Mouse (Mus musculus) CH12.LX (cell line): ENCODE results near the gene Sowaha.
A peak's percentile ranks its signal among the peaks of the same experiment; 100 is the strongest.

Source experiments
- CTCF ChIP-seq, 2 experiments: IDR thresholded peaks in 1 of 2; conservative IDR thresholded peaks in 1 of 2; 2 replicates each; pipeline ENCODE4 v1.5.1; 2011 to 2012; ENCODE audit warnings: low read depth in 2 of 2, low read length in 2 of 2, improper control_type of control experiment in 1 of 2, inconsistent platforms in 1 of 2, mild to moderate bottlenecking in 1 of 2, moderate library complexity in 1 of 2
- KAT2A ChIP-seq: IDR thresholded peaks from 2 replicates; pipeline ENCODE4 v1.6.1; 2012; ENCODE audit warnings: low read length, improper control_type of control experiment, inconsistent platforms; ENCODE audit not compliant: insufficient replicate concordance
- NRF1 ChIP-seq: IDR thresholded peaks from 2 replicates; pipeline ENCODE4 v1.6.1; 2014; ENCODE audit warnings: low read depth, mild to moderate bottlenecking, inconsistent platforms, low read length, improper control_type of control experiment, moderate library complexity
- POLR2A ChIP-seq: IDR thresholded peaks from 2 replicates; pipeline ENCODE4 v1.6.1; 2011; ENCODE audit warnings: low read depth, mild to moderate bottlenecking, improper control_type of control experiment, low read length
- SIN3A ChIP-seq: IDR thresholded peaks from 2 replicates; pipeline ENCODE4 v1.6.1; 2012; ENCODE audit warnings: low read length, improper control_type of control experiment, inconsistent platforms

DNA sequence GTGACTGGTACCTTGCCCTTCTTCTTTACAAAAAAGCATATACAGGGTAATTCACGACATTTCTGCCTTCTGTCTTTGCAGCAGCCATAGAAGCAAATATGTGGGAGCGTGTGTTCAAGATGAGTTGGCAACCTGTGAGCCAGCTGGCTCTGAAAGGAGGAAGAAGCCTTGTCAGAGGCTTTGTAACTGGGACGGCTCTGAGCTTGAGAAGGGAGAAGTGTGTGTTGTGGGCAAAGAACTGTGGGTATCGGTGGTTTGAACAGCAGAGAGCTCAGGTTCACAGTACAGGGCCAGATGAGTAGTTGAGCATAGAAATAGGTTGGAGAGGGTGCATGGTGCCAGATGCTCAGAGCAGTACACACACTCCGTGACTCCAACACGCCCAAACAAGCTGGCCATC, 16.9 kb upstream of the Sowaha start:
- TF ChIP-seq CTCF (conservative IDR thresholded peaks at IDR 0.05 in 1 of 2, IDR thresholded peaks at IDR 0.05 in 1 of 2; ENCODE audit: low read depth in 2 of 2, low read length in 2 of 2) = no peak
- no peak for TF ChIP-seq POLR2A
- peak; percentile 74; the same call in 1 of the 2 replicates for TF ChIP-seq SIN3A
- no peak for TF ChIP-seq NRF1
- TF ChIP-seq KAT2A = no peak
